Mouse (Mus musculus) macrophage (primary cell): ENCODE results near the gene Kdm7a. TPM values are rescaled to one million over a fixed set of nuclear protein-coding genes. Genes with fewer than 3 reads are reported as not detected.

Experiments used
- H3K27ac ChIP-seq: fragments of 350-480 bp; formaldehyde crosslinking; 2 replicates; pipeline ENCODE4 v1.9.0; 2021
- H3K36me3 ChIP-seq: fragments of 350-480 bp; formaldehyde crosslinking; 2 replicates; pipeline ENCODE4 v1.9.0; 2021; ENCODE audit errors: inconsistent target
- H3K4me3 ChIP-seq: fragments of 350-480 bp; formaldehyde crosslinking; 2 replicates; pipeline ENCODE4 v1.9.0; 2021; ENCODE audit errors: inconsistent target
- H3K79me2 ChIP-seq: fragments of 350-480 bp; formaldehyde crosslinking; 2 replicates; pipeline ENCODE4 v1.9.0; 2021; ENCODE audit errors: inconsistent target
- WGBS: methylation state at CpG from one replicate; pipeline ENCODE4 v1.1.7; 2026; ENCODE audit warnings: inconsistent platforms; ENCODE audit not compliant: missing documents; 5-methylcytosine and 5-hydroxymethylcytosine counted together
- polyA plus RNA-seq: library from polyadenylated mRNA; stranded (reverse); fragments of 250-400 nt; gene quantifications from 3 replicates; pipeline ENCODE4 v1.2.4, GENCODE M21; 2018; ENCODE audit warnings: inconsistent platforms

Gene Kdm7a
- polyA plus RNA-seq, 1 experiment from 2014 or later, result 11.0 TPM

DNA sequence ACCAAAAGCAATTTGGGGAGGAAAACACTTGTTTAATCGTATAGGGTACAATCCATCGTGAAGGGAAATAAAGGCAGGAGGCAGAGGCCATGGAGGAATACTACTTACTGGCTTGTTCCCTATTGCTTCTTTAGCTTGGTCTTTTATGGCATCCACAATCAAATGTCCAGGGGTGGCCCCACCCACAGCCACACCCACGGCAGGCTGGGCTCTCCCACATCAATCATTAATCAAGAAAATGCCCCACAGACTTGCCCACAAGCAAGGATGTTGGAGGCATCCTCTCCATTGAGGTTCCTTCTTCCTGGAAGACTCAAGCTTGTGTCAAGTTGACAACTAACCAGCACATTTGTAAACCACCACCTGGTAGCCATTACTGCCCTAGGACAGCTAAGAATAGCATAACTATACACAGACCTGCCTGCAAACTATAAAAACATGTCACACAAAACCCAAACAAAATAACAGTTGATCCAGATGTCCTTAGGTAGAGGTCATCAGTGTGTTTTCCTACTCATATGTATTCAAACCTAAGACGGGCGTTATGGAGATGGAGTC, 16.8 kb upstream of the Kdm7a start:
- Histone ChIP-seq H3K27ac (no peak overlapping the region), H3K4me3 (no peak overlapping the region), H3K79me2 (no peaks in the 10 kb centered on the region), H3K36me3 (no peaks in the 10 kb centered on the region)
- WGBS, result 90% methylated on average over 5 of the region's 5 CpGs

DNA sequence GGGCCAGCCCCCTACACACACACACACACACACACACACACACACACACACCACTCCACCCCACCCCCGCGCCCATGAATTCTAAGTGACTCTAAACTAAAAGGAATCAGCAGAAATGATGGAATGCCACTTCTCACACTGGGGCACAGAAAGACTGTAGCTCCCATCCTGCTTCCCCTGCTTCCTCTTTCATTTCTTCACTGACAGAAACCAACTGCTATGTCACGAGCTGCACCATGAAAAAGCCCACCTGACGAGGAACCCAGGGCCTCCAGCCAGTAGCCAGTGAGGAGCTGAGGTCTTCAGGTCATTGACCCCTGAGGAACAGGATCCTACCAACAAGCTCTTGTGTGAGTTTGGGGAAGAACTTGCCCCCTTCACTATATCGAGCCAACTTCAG, 15.9 kb upstream of the Kdm7a start:
- WGBS, result 45% methylated on average over 5 of the region's 5 CpGs

GRCm38 (mm10) chr6:39217961-39218360, 11.4 kb upstream of the Kdm7a start:
- Histone ChIP-seq H3K27ac (no peak overlapping the region), H3K36me3 (no peaks in the 10 kb centered on the region)
- 93% methylated on average over 2 of the region's 2 CpGs for WGBS

More for the DNA sequence above, 15.9 kb upstream of the Kdm7a start:
- Histone ChIP-seq H3K79me2 (no peaks in the 10 kb centered on the region), H3K4me3 (no peak overlapping the region), H3K36me3 (no peaks in the 10 kb centered on the region), H3K27ac (peak overlapping the region; percentile 46)

GRCm38 (mm10) chr6:39217138-39217537, 10.5 kb upstream of the Kdm7a start:
- Histone ChIP-seq H3K4me3 (no peak overlapping the region), H3K79me2 (no peaks in the 10 kb centered on the region), H3K36me3 (no peaks in the 10 kb centered on the region), H3K27ac (no peak overlapping the region)
- 93% methylated on average over 3 of the region's 3 CpGs for WGBS

More at GRCm38 (mm10) chr6:39217961-39218360, 11.4 kb upstream of the Kdm7a start:
- Histone ChIP-seq H3K4me3 (no peak overlapping the region), H3K79me2 (no peaks in the 10 kb centered on the region)

DNA sequence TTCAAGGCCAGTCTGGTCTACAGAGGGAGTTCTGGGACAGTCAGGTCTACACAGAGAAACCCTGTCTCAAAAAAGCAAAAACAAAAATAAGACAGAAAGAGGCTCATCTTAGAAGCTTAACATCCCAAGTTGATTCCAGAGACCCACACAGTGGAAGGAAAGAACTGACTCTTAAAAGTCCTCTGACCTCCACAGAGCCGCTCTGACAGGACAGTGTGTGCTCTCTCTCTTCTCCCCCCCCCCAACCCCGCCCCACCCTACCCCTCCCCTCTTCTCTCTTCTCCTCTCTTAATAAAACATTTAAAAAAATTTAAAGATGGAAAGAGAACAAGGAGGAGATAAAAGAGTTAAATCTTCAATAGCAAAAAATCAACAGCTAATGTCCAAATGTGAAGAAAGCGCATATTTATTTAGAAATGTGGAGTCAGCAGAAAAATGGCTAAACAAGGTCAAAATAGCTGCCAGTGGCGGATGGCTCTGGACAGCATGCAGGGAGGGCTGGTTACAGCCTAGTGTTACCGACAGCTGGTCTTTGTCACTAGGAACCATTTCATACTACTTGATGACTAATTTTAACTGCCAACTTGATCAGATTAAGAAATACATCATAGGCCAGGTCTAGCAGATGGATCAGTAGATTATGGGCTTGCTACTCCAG, 8.5 kb upstream of the Kdm7a start:
- no peaks in the 10 kb centered on the region for H3K36me3 ChIP-seq
- H3K79me2 ChIP-seq, result no peaks in the 10 kb centered on the region
- no peak overlapping the region for H3K27ac ChIP-seq
- no peak overlapping the region for H3K4me3 ChIP-seq
- WGBS, result 93% methylated on average over 3 of the region's 5 CpGs

GRCm38 (mm10) chr6:39209677-39210076, 3.1 kb upstream of the Kdm7a start:
- 92% methylated on average over 4 of the region's 4 CpGs for WGBS
- Histone ChIP-seq H3K36me3 (no peaks in the 10 kb centered on the region), H3K79me2 (peaks cover 6% of the 10 kb centered on the region), H3K27ac (no peak overlapping the region), H3K4me3 (no peak overlapping the region)

DNA sequence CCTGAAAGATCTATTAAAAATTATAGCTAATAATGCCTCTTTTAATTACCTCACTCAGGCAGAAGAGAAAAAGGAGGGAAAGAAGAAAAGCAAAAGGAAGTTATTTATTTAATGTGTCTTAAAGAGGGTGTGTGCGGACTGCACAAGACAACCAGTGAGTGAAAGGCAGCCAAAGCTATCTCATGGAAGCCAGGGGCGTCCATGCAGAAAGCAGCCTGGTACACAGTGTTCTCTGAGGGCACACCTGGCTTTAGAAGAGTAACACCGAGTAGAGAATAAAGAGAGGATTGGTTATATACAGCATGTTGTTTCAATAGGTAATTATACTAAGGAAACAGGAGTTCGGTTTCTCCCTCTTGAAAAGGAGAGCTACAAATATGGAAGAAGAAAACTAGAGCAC, 1.6 kb upstream of the Kdm7a start:
- WGBS, result 90% methylated on average over 4 of the region's 4 CpGs
- H3K79me2 ChIP-seq, result peaks cover 21% of the 10 kb centered on the region
- no peak overlapping the region for H3K4me3 ChIP-seq
- no peak overlapping the region for H3K27ac ChIP-seq
- no peaks in the 10 kb centered on the region for H3K36me3 ChIP-seq

DNA sequence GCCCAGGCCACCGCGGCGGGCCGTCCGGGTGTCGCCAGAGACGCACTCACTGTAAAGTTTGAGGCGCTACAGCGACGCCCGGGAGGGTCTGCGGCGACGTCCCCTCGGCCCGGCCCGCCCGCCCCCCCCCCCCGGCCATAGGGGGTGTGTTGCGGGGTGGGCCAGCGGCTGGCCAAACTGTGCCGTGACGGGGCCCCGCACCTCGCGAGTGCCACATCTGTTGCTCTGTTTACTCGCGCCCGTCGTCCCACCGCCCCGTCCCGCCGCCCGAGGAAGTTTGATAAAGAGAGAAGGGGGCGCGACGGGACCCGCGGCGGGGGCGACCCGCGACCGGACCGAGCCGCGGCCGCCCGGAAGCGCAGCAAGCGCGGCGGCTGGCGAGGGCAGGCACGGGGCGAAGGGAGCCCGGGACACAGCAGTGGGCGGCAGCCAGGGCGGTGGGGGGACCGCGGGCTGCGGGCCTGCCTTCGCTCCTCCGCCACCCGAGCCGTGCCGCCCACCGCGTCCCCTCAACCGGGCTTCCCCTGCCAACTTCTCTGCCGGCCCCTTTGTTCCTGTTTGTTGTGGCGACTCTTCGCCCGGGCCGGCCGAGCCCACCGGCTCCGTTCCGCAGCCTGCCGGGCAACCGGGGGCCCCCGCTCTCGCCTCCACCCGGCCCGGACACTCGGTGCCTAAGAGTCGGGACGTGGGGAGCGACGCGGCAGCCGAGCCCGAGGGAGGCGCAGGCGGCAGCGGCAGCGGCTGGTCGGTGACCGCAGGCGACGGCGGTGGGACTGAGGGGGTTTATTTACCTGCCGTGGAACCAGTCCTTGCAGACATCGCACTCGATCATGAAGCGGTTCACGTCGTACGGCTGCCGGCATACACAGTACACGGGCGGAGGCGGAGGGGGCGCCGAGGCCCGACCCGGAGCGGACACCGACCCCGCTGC, 674 bp downstream of the Kdm7a start:
- H3K79me2 ChIP-seq, result peaks cover 43% of the 10 kb centered on the region
- H3K4me3 ChIP-seq, result no peak overlapping the region; the same call in 1 of the 2 replicates
- WGBS, result 0% methylated on average over 70 of the region's 121 CpGs
- H3K36me3 ChIP-seq, result no peaks in the 10 kb centered on the region
- no peak overlapping the region for H3K27ac ChIP-seq

- Histone ChIP-seq H3K36me3 (no peaks in the 10 kb centered on the region), H3K79me2 (peaks cover 51% of the 10 kb centered on the region), H3K4me3 (peak overlapping the region; percentile 40), H3K27ac (peak overlapping the region; percentile 48)
- 2% methylated on average over 30 of the region's 30 CpGs for WGBS
These were observed 1.4 kb downstream of the Kdm7a start for GRCm38 (mm10) chr6:39205064-39205649.

DNA sequence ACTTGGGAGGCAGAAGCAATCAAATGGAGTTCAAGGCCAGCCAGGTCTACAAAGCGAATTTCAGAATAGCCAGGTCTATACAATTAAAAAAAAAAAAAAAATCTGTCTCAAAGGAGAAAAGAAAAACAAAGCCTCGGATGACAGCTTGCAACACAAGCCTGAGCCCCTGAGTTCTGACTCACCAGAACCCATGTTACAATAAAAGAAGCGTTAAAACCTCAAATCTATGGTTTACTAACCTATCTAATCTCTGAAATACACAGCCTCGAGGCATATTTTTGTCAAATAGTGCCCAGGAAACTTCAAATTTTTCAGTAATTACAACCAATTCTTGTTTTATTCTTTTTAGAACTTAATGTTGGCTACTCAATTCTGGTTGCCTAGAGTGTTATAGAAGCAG, 2.1 kb downstream of the Kdm7a start:
- H3K36me3 ChIP-seq, result no peaks in the 10 kb centered on the region
- peaks cover 58% of the 10 kb centered on the region for H3K79me2 ChIP-seq
- WGBS, result 31% methylated on average over 2 of the region's 4 CpGs
- H3K27ac ChIP-seq, result 0 out of 2 replicates have a peak overlapping the region, but pooled peaks have one; percentile 48
- peak overlapping the region; percentile 40 for H3K4me3 ChIP-seq

DNA sequence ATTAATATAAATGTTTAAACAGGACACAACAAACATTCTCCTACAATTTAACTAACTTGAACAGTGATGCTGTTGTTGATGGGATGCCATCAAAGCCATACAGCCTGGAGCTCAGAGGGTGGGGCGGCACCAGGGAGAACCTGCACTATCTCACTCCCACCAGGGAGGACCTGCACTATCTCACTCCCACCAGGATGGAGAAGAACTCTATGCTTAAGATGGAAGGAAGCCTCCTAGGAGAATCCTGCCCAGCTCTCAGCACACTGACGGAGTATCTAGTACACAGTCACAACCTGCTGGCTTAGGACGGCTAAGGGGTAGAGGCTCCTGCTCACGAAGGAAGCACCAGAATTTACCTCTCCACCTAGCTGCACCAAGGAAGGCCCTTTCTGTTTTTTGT, 3.4 kb downstream of the Kdm7a start:
- H3K36me3 ChIP-seq, result no peaks in the 10 kb centered on the region
- WGBS, result 95% methylated on average over 4 of the region's 4 CpGs
- H3K4me3 ChIP-seq, result no peak overlapping the region
- no peak overlapping the region for H3K27ac ChIP-seq
- peaks cover 70% of the 10 kb centered on the region for H3K79me2 ChIP-seq

DNA sequence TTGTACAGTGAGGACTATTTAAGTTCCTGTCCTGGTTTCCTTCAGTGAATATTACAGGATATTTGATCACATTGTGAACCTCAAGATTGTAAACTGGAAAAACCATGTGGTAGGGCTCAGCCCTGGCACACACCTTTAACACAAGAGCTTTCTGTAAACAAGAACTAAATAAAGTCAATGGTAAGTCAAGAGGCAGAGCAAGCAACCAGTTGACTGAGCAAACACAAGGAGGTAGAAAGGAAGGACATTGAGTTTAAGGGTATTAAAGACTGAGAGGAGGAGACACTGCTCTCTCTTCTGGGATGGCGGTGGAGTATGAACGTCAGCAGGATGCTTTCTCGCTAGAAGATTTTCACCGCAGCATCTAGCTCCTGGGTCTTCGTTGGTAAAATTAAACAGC, 13.6 kb downstream of the Kdm7a start:
- H3K4me3 ChIP-seq, result no peak overlapping the region
- WGBS, result 94% methylated on average over 4 of the region's 5 CpGs
- H3K36me3 ChIP-seq, result no peaks in the 10 kb centered on the region
- H3K27ac ChIP-seq, result no peak overlapping the region
- peaks cover 100% of the 10 kb centered on the region for H3K79me2 ChIP-seq

DNA sequence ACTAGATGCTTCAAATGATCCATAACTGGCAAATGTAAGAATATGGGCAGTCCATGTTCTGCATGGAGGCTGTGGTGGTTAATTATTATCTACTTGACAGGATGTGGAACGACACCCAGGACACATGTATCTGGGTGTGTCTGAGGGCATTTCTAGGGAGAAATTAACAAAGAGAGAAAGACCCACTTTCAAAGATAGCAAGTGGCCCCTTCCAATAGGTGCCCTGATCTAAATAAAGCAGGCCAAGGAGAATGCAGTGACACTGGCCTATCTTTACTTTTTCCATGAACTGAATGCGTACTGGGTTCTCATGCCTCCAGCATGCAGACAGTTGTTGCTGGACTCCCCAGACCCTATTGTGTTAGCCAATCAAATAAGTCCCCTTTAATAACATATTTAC, 15.1 kb downstream of the Kdm7a start:
- Histone ChIP-seq H3K79me2 (peaks cover 100% of the 10 kb centered on the region), H3K36me3 (no peaks in the 10 kb centered on the region), H3K4me3 (no peak overlapping the region), H3K27ac (no peak overlapping the region)
- WGBS, result 91% methylated on average over 2 of the region's 2 CpGs

GRCm38 (mm10) chr6:39187227-39187626, 19.4 kb downstream of the Kdm7a start:
- no peak overlapping the region for H3K27ac ChIP-seq
- no peaks in the 10 kb centered on the region for H3K36me3 ChIP-seq
- 17% methylated on average over 2 of the region's 2 CpGs for WGBS
- H3K4me3 ChIP-seq, result no peak overlapping the region
- H3K79me2 ChIP-seq, result peaks cover 100% of the 10 kb centered on the region
